Mouse (Mus musculus): ENCODE measurements around the gene Syt15. TPM values are rescaled to one million over a fixed set of nuclear protein-coding genes. Genes with fewer than 3 reads are reported as not detected.

Gene Syt15
- total RNA-seq, 2 experiments from 2014 or later, result 0.65 to 0.92 TPM

Other genes with a start within 250 kb of the Syt15 start
- not detected for gene Zfp488, start 240.8 kb upstream of the Syt15 start, total RNA-seq (2021)
- not detected for gene Gm30083, start 204.4 kb upstream of the Syt15 start, total RNA-seq (2021)
- gene Gm5460, start 202.8 kb upstream of the Syt15 start, total RNA-seq (2021), result not detected
- not detected for gene Antxrl, start 166.9 kb upstream of the Syt15 start, total RNA-seq (2021)
- 1 to 10 TPM; 2.6 to 3.7 TPM for gene Anxa8, start 133.6 kb upstream of the Syt15 start, total RNA-seq (2021)
- not detected for gene A630023A22Rik, start 116.8 kb upstream of the Syt15 start, total RNA-seq (2021)
- gene Npy4r, start 67.1 kb upstream of the Syt15 start, total RNA-seq (2021), result under 1 TPM; 0.14 TPM
- under 1 TPM; 0.08 to 0.17 TPM for gene Gprin2, start 17.9 kb upstream of the Syt15 start, total RNA-seq (2021)
- 1 to 10 TPM; 6.7 to 8.6 TPM for gene Shld2, start 90.9 kb downstream of the Syt15 start, total RNA-seq (2021)
- gene Glud1, start 91.1 kb downstream of the Syt15 start, total RNA-seq (2021), result 100 to 1,000 TPM; 140 to 154 TPM
- gene Fam25c, start 135.8 kb downstream of the Syt15 start, total RNA-seq (2021), result not detected
- 1 to 10 TPM; 5.6 to 7.5 TPM for gene Sncg, start 155.2 kb downstream of the Syt15 start, total RNA-seq (2021)
- 10 to 100 TPM; 33.7 to 44.0 TPM for gene Mmrn2, start 155.9 kb downstream of the Syt15 start, total RNA-seq (2021)